Mouse (Mus musculus) CH12.LX (cell line): ENCODE results near the gene Qpctl. TPM values are rescaled to one million over a fixed set of nuclear protein-coding genes. Genes with fewer than 3 reads are reported as not detected.

Experiments used
- DNase-seq: peaks from one replicate; pipeline ENCODE4 v3.0.0-alpha.2; 2013; ENCODE audit errors: extremely low read depth
- H3K27ac ChIP-seq: 2 replicates; pipeline ENCODE4 v1.5.1; 2012; ENCODE audit warnings: low read depth, mild to moderate bottlenecking, control low read depth, moderate library complexity; ENCODE audit not compliant: insufficient read depth
- H3K27me3 ChIP-seq: replicated peaks from 2 replicates; pipeline ENCODE3; 2012; ENCODE audit warnings: inconsistent platforms
- H3K36me3 ChIP-seq, 2 experiments: replicated peaks in 1 of 2; 2 replicates each; pipeline versions ENCODE3 to v1.6.1; 2012; ENCODE audit warnings: inconsistent platforms in 1 of 2, low read length in 1 of 2, mild to moderate bottlenecking in 1 of 2, mixed read lengths in 1 of 2, moderate library complexity in 1 of 2; ENCODE audit not compliant: control insufficient read depth in 1 of 2, insufficient read depth in 1 of 2
- H3K4me1 ChIP-seq, 2 experiments: 2 replicates each; pipeline ENCODE4 v1.6.1; 2012; ENCODE audit warnings: inconsistent platforms in 1 of 2, moderate library complexity in 1 of 2; ENCODE audit not compliant: insufficient read depth in 2 of 2, control insufficient read depth in 1 of 2
- H3K4me2 ChIP-seq: 2 replicates; pipeline ENCODE4 v1.6.1; 2012; ENCODE audit warnings: low read depth, mild to moderate bottlenecking, control low read depth; ENCODE audit not compliant: poor library complexity, insufficient read depth, severe bottlenecking
- H3K4me3 ChIP-seq, 3 experiments: fragments of 150-350 bp in 1 of 3; sonication (generic) in 1 of 3; replicated peaks in 1 of 3; 2 replicates each; pipeline versions ENCODE3 to v1.5.1; 2011 to 2012; ENCODE audit warnings: low read depth in 2 of 3, low read length in 2 of 3, mild to moderate bottlenecking in 2 of 3, moderate library complexity in 2 of 3, control low read depth in 1 of 3, improper control_type of control experiment in 1 of 3, inconsistent platforms in 1 of 3, mixed read lengths in 1 of 3; ENCODE audit not compliant: poor library complexity in 1 of 3
- H3K79me2 ChIP-seq: replicated peaks from 2 replicates; pipeline ENCODE4 v1.6.1; 2012; ENCODE audit warnings: mild to moderate bottlenecking, moderate library complexity; ENCODE audit not compliant: control insufficient read depth, poor library complexity, insufficient read depth, severe bottlenecking; ENCODE audit errors: extremely low read depth
- H3K9ac ChIP-seq: 2 replicates; pipeline ENCODE4 v1.6.1; 2012; ENCODE audit warnings: low read depth, mild to moderate bottlenecking, control low read depth, moderate library complexity; ENCODE audit not compliant: insufficient read depth
- H3K9me3 ChIP-seq: replicated peaks from 2 replicates; pipeline ENCODE3; 2012; ENCODE audit warnings: low read length, inconsistent platforms, mixed read lengths
- BHLHE40 ChIP-seq: IDR thresholded peaks from 2 replicates; pipeline ENCODE4 v1.6.1; 2011; ENCODE audit warnings: mild to moderate bottlenecking, low read depth, low read length, improper control_type of control experiment
- CHD2 ChIP-seq: IDR thresholded peaks from 2 replicates; pipeline ENCODE4 v1.6.1; 2011; ENCODE audit warnings: low read length, improper control_type of control experiment
- EP300 ChIP-seq: IDR thresholded peaks from 2 replicates; pipeline ENCODE4 v1.6.1; 2011; ENCODE audit warnings: low read length, improper control_type of control experiment
- GABPA ChIP-seq: IDR thresholded peaks from 2 replicates; pipeline ENCODE4 v1.6.1; 2012; ENCODE audit warnings: low read depth, low read length, improper control_type of control experiment, inconsistent platforms; ENCODE audit not compliant: insufficient replicate concordance
- JUN ChIP-seq: IDR thresholded peaks from 2 replicates; pipeline ENCODE4 v1.6.1; 2011; ENCODE audit warnings: low read depth, mild to moderate bottlenecking, low read length, improper control_type of control experiment, moderate library complexity; ENCODE audit not compliant: insufficient read depth
- KAT2A ChIP-seq: IDR thresholded peaks from 2 replicates; pipeline ENCODE4 v1.6.1; 2012; ENCODE audit warnings: low read length, improper control_type of control experiment, inconsistent platforms; ENCODE audit not compliant: insufficient replicate concordance
- MAZ ChIP-seq: IDR thresholded peaks from 2 replicates; pipeline ENCODE4 v1.6.1; 2012; ENCODE audit warnings: low read depth, mild to moderate bottlenecking, inconsistent platforms, low read length, improper control_type of control experiment, moderate library complexity
- MEF2A ChIP-seq: IDR thresholded peaks from 2 replicates; pipeline ENCODE4 v1.6.1; 2014; ENCODE audit warnings: low read depth, mild to moderate bottlenecking, inconsistent platforms, low read length, improper control_type of control experiment, borderline replicate concordance
- MXI1 ChIP-seq: IDR thresholded peaks from 2 replicates; pipeline ENCODE4 v1.6.1; 2011; ENCODE audit warnings: mild to moderate bottlenecking, low read depth, low read length, improper control_type of control experiment
- MYC ChIP-seq: IDR thresholded peaks from 2 replicates; pipeline ENCODE4 v1.6.1; 2011; ENCODE audit warnings: low read depth, mild to moderate bottlenecking, improper control_type of control experiment, low read length
- POLR2A ChIP-seq: IDR thresholded peaks from 2 replicates; pipeline ENCODE4 v1.6.1; 2011; ENCODE audit warnings: low read depth, mild to moderate bottlenecking, improper control_type of control experiment, low read length
- RCOR1 ChIP-seq: conservative IDR thresholded peaks from 2 replicates; pipeline ENCODE4 v1.6.1; 2012; ENCODE audit warnings: low read depth, mild to moderate bottlenecking, inconsistent platforms, low read length, improper control_type of control experiment
- SIN3A ChIP-seq: IDR thresholded peaks from 2 replicates; pipeline ENCODE4 v1.6.1; 2012; ENCODE audit warnings: low read length, improper control_type of control experiment, inconsistent platforms
- SMC3 ChIP-seq: IDR thresholded peaks from 2 replicates; pipeline ENCODE4 v1.6.1; 2011; ENCODE audit warnings: low read depth, low read length, improper control_type of control experiment
- TCF12 ChIP-seq: IDR thresholded peaks from 2 replicates; pipeline ENCODE4 v1.6.1; 2014; ENCODE audit warnings: low read depth, mild to moderate bottlenecking, inconsistent platforms, low read length, improper control_type of control experiment
- UBTF ChIP-seq: IDR thresholded peaks from 2 replicates; pipeline ENCODE4 v1.6.1; 2012; ENCODE audit warnings: low read depth, mild to moderate bottlenecking, inconsistent platforms, low read length, improper control_type of control experiment, moderate library complexity
- USF1 ChIP-seq: IDR thresholded peaks from 2 replicates; pipeline ENCODE4 v1.6.1; 2014; ENCODE audit warnings: low read depth, mild to moderate bottlenecking, inconsistent platforms, low read length, improper control_type of control experiment
- USF2 ChIP-seq: conservative IDR thresholded peaks from 2 replicates; pipeline ENCODE4 v1.6.1; 2011; ENCODE audit warnings: low read depth, low read length, improper control_type of control experiment
- ZC3H11A ChIP-seq: IDR thresholded peaks from 2 replicates; pipeline ENCODE4 v1.6.1; 2012; ENCODE audit warnings: low read depth, mild to moderate bottlenecking, inconsistent platforms, low read length, improper control_type of control experiment
- ZNF384 ChIP-seq: IDR thresholded peaks from 2 replicates; pipeline ENCODE4 v1.6.1; 2012; ENCODE audit warnings: low read depth, low read length, improper control_type of control experiment, inconsistent platforms
- dilution Hi-C: fragments of 300-500 bp; cut with MboI; formaldehyde crosslinking; loops from 2 replicates; pipeline ENCODE4 v1.14.3; 2020; ENCODE audit warnings: low sequenced_read_pairs; ENCODE audit not compliant: extremely low pct_unique_long_range_greater_than_20kb, extremely low pct_ligation_motif_present
- in situ Hi-C: fragments of 300-500 bp; cut with MboI; formaldehyde crosslinking; loops from 3 replicates; pipeline ENCODE4 v1.14.3; 2019; ENCODE audit warnings: low sequenced_read_pairs, low pct_ligation_motif_present, low pct_unique_long_range_greater_than_20kb, mixed read lengths
- polyA plus RNA-seq: library from polyadenylated mRNA; unstranded; fragments of >175 nt; gene quantifications from 2 replicates; pipeline ENCODE4 v1.2.1, GENCODE M21; 2012; ENCODE audit warnings: low read depth; ENCODE audit not compliant: insufficient read length
- total RNA-seq, 2 experiments: library from RNA; depleted of rRNA; stranded (reverse); fragments of 300-350 nt in 1 of 2; fragments of >200 nt in 1 of 2; gene quantifications; 2 replicates each; pipeline ENCODE4 v1.2.3; 2012 to 2014

Gene Qpctl
- total and polyA plus RNA-seq, 3 experiments: 5.2 to 9.8 (median 9.6) TPM

GRCm38 (mm10) chr7:19109565-19109964 is 39.5 kb downstream of the Qpctl start:
- in situ Hi-C loops: no loop called here
- no peaks in the 10 kb centered on the region for H3K79me2 ChIP-seq
- TF ChIP-seq CHD2: no peak
- TF ChIP-seq, all 38 proteins: peak for 0
- Histone ChIP-seq H3K36me3 (no peaks in the 10 kb centered on the region), H3K9me3 (no peaks in the 10 kb centered on the region), H3K27ac (no peak overlapping the region), H3K4me3 (no peak overlapping the region), H3K27me3 (peaks cover 74% of the 10 kb centered on the region), H3K4me1 (peaks cover 8 to 16% of the 10 kb centered on the region in 2 experiments), H3K4me2 (no peak overlapping the region), H3K9ac (no peak overlapping the region)
- DNase-seq: no peak
- dilution Hi-C loops: no loop called here

- dilution Hi-C loops: no loop called here
- TF ChIP-seq SMC3 (no peak), BHLHE40 (no peak), JUN (no peak), MYC (no peak), UBTF (no peak), MXI1 (no peak), MEF2A (no peak), SIN3A (no peak), TCF12 (no peak), GABPA (no peak), USF2 (no peak), USF1 (no peak), RCOR1 (no peak), EP300 (no peak), MAZ (no peak), ZNF384 (no peak), POLR2A (no peak), KAT2A (no peak), ZC3H11A (no peak)
- Histone ChIP-seq H3K4me3 (no peak overlapping the region), H3K27me3 (peaks cover 77% of the 10 kb centered on the region), H3K27ac (no peak overlapping the region), H3K36me3 (no peaks in the 10 kb centered on the region), H3K79me2 (no peaks in the 10 kb centered on the region), H3K4me2 (no peak overlapping the region), H3K9ac (no peak overlapping the region), H3K4me1 (peaks cover 10 to 22% of the 10 kb centered on the region in 2 experiments), H3K9me3 (no peaks in the 10 kb centered on the region)
- DNase-seq: no peak
- in situ Hi-C loops: no loop called here
Measured at GRCm38 (mm10) chr7:19107436-19107835, 41.7 kb downstream of the Qpctl start.
